Mouse (Mus musculus) neural tube, embryonic 14.5 days (tissue): Measurements from ENCODE around the gene St8sia6. TPM values are rescaled to one million over a fixed set of nuclear protein-coding genes. Genes with fewer than 3 reads are reported as not detected.
"Not testable (repeated sequence)": the region's sequence is repeated elsewhere in the genome, so short reads cannot be mapped to it uniquely, and the experiment has no call there.

ENCODE experiments used
- ATAC-seq: fragments of 200-750 bp; cut with Nextera tagmentation; 2 replicates; pipeline ENCODE4 v1.8.0; 2017; ENCODE audit warnings: low read depth, mild to moderate bottlenecking, moderate TSS enrichment, moderate library complexity
- H3K27ac ChIP-seq: fragments of 300-500 bp; sonication (generic); 2 replicates; pipeline ENCODE4 v1.5.1; 2014; ENCODE audit warnings: low read depth, mild to moderate bottlenecking, control low read depth, low read length, moderate library complexity, mixed read lengths
- H3K27me3 ChIP-seq: fragments of 300-500 bp; sonication (generic); 2 replicates; pipeline ENCODE4 v1.6.1; 2014; ENCODE audit warnings: low read length; ENCODE audit not compliant: control insufficient read depth, insufficient read depth
- H3K36me3 ChIP-seq: fragments of 300-500 bp; sonication (generic); 2 replicates; pipeline ENCODE4 v1.6.1; 2014; ENCODE audit warnings: low read length, mixed read lengths; ENCODE audit not compliant: control insufficient read depth, insufficient read depth
- H3K4me1 ChIP-seq: fragments of 300-500 bp; sonication (generic); 2 replicates; pipeline ENCODE4 v1.6.1; 2014; ENCODE audit warnings: low read length; ENCODE audit not compliant: control insufficient read depth, insufficient read depth
- H3K4me2 ChIP-seq: fragments of 300-500 bp; sonication (generic); 2 replicates; pipeline ENCODE4 v1.6.1; 2014; ENCODE audit warnings: mild to moderate bottlenecking, low read depth, low read length, control low read depth
- H3K4me3 ChIP-seq: fragments of 300-500 bp; sonication (generic); 2 replicates; pipeline ENCODE4 v1.5.1; 2014; ENCODE audit warnings: low read depth, low read length, control low read depth, mixed read lengths
- H3K9ac ChIP-seq: fragments of 300-500 bp; sonication (generic); replicated peaks from 2 replicates; pipeline ENCODE4 v1.6.1; 2014; ENCODE audit warnings: low read depth, mild to moderate bottlenecking, control low read depth, low read length, mixed read lengths
- H3K9me3 ChIP-seq: fragments of 300-500 bp; sonication (generic); 2 replicates; pipeline ENCODE4 v1.6.1; 2016; ENCODE audit warnings: low read length; ENCODE audit not compliant: control insufficient read depth
- WGBS: fragments of 180-500 bp; shearing (Covaris S2); extraction: QIAGEN DNeasy Blood & Tissue Kit; methylation state at CpG from one replicate; pipeline ENCODE4 v1.1.7; 2014; 5-methylcytosine and 5-hydroxymethylcytosine counted together
- polyA plus RNA-seq: library from polyadenylated mRNA; unstranded; fragments of >200 nt; fragmentation: Nextera tagmentation; extraction: Ambion mirVana; gene quantifications from 2 replicates; pipeline ENCODE4 v1.2.1, GENCODE M21; 2014

Gene St8sia6
- polyA plus RNA-seq, 1 experiment from 2014 or later, result 4.3 TPM

- H3K36me3 ChIP-seq, result no peaks in the 10 kb centered on the region
- no peak overlapping the region for H3K9ac ChIP-seq
- no peak overlapping the region for H3K27ac ChIP-seq
- H3K4me1 ChIP-seq, result no peaks in the 10 kb centered on the region
- no peak overlapping the region for H3K4me3 ChIP-seq
- H3K4me2 ChIP-seq, result no peak overlapping the region
- ATAC-seq, result no peak
- H3K27me3 ChIP-seq, result no peaks in the 10 kb centered on the region
- WGBS, result 28% methylated on average over 1 of the region's 1 CpGs
- H3K9me3 ChIP-seq, result no peaks in the 10 kb centered on the region
These were observed 159.0 kb downstream of the St8sia6 start for GRCm38 (mm10) chr2:13634866-13635265.

DNA sequence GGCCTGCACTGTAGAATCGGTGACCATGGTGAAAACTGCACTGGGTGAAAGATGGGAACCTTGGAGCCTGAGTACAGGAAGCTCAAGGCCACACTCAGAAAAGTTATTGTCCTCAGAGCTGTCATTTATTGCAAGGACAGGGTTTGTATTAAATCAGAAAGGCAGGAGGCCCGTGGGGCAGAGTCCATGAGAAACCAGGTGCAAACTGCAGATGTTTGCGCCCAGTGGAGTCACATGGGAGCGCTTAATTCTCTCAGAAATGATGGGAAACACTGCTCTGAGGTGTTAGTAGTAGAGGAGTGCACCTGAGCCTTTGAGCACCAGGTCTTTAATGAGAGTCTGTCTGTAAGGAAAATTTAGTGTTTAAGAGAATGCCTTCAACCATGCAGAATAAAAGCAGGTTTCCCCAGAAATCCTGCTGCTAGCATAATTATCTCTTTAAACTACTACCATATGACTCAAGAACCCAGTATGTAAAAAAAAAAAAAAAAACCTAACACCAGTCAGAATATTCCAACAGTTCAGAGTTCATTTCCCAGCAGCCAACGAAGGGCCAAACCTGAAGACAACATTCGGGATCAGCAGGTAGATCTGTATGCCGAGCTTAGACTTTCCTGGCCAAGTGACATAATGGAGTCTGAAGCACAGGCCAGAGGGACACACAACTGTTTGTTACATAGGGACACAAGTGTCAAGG lies 163.6 kb downstream of the St8sia6 start:
- Histone ChIP-seq H3K4me3 (no peak overlapping the region), H3K27me3 (no peaks in the 10 kb centered on the region), H3K9ac (no peak overlapping the region), H3K9me3 (no peaks in the 10 kb centered on the region), H3K4me1 (no peaks in the 10 kb centered on the region), H3K4me2 (no peak overlapping the region), H3K36me3 (no peaks in the 10 kb centered on the region), H3K27ac (no peak overlapping the region)
- peak; percentile 70; the same call in 1 of the 2 replicates for ATAC-seq
- WGBS, result 62% methylated on average over 7 of the region's 7 CpGs

DNA sequence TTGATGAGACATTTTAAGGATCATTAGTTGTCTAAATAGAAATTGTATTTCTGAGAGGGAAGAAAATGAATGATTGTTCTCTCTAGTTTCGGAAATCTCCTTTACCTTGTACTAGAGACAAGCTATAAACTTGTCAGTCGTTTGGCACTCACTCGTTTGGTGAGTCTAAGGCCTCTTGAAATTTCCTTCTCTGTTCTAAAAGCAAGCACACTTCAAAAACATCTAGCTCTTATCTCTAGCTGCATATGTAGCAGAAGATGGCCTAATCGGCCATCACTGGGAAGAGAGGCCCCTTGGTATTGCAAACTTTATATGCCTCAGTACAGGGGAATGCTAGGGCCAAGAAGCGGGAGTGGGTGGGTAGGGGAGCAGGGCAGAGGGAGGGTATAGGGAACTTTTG lies 190.2 kb downstream of the St8sia6 start:
- not testable (repeated sequence) for H3K9ac ChIP-seq, H3K4me1 ChIP-seq, H3K27me3 ChIP-seq, H3K4me2 ChIP-seq, H3K9me3 ChIP-seq, H3K36me3 ChIP-seq, ATAC-seq, H3K4me3 ChIP-seq, H3K27ac ChIP-seq
- 62% methylated on average over 4 of the region's 5 CpGs for WGBS

DNA sequence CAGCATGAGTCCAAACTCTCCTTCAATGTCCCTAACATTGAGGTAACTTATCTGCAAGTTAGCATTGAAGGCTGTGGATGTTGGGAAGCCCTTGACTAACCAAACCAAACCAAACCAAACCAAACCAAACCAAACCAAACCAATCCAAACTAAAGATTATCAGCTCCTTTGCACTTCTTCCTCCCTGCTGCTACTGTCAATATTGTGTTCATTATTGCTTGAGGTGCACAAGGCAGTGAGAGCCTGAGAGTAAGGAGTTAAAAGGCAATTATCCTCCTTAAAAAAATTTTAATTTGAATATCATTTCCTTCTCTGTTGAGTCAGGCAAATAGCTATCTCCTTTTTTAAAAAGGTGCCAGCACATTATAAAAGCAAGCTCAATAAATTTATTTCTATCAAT lies 190.8 kb downstream of the St8sia6 start:
- Histone ChIP-seq H3K27me3 (no peaks in the 10 kb centered on the region), H3K4me2 (no peak overlapping the region), H3K36me3 (no peaks in the 10 kb centered on the region), H3K9ac (no peak overlapping the region), H3K4me3 (no peak overlapping the region), H3K27ac (no peak overlapping the region), H3K9me3 (no peaks in the 10 kb centered on the region), H3K4me1 (no peaks in the 10 kb centered on the region)
- ATAC-seq, result no peak

Other genes with a start within 250 kb of the St8sia6 start
- 8.1 and 11.7 TPM in 2 replicates for gene Trdmt1, start 249.4 kb downstream of the St8sia6 start, polyA plus RNA-seq
- gene Vim, start 220.1 kb downstream of the St8sia6 start, polyA plus RNA-seq, result 466 and 601 TPM in 2 replicates